Mouse (Mus musculus) cortical plate, adult 2 months (tissue): Measurements from ENCODE around the gene Foxd4.

Experiments used
- CTCF ChIP-seq: fragments of 200-500 bp; IDR thresholded peaks from 2 replicates; pipeline ENCODE4 v1.5.1; 2011; ENCODE audit warnings: mild to moderate bottlenecking, control low read depth, low read length; ENCODE audit not compliant: insufficient read depth; ENCODE audit errors: extremely low read depth
- POLR2A ChIP-seq: fragments of 200-500 bp; IDR thresholded peaks from 2 replicates; pipeline ENCODE4 v1.6.1; 2011; ENCODE audit warnings: mild to moderate bottlenecking, low read length, control low read depth; ENCODE audit not compliant: insufficient read depth; ENCODE audit errors: extremely low read depth

- TF ChIP-seq POLR2A (no peak), CTCF (no peak)
Observed at GRCm38 (mm10) chr19:24873873-24874272, 27.1 kb downstream of the Foxd4 start.
